Comparison of ENCODE assay signal across 8 mouse cellular contexts in genomic region chr9:108648611-108649560, GRCm38 (mm10). TPM values are rescaled to one million over a fixed set of nuclear protein-coding genes. Genes with fewer than 3 reads are reported as not detected.
A peak's percentile ranks its signal among the peaks of the same experiment; 100 is the strongest.
DNase-seq lines count a peak whose midpoint lies in the region; ATAC-seq and TF ChIP-seq lines count a peak whose summit lies in the region.

Arih2 (minus strand) TSS chr9:108649386.

- peak within 1 kb of the TSS; percentile 93 for H3K9ac ChIP-seq in embryonic facial prominence, embryonic 13.5 days
- peak within 1 kb of the TSS; percentile 99 for H3K9ac ChIP-seq in heart, adult 2 months (ENCODE audit: low read depth, low read length)
- H3K9ac ChIP-seq in limb, embryonic 13.5 days, result peak within 1 kb of the TSS; percentile 92
- peak within 1 kb of the TSS; percentile 87 for H3K9ac ChIP-seq in midbrain, embryonic 16.5 days (ENCODE audit: low read depth, low read length)

- H3K79me2 ChIP-seq in heart, adult 2 months (replicated peaks; ENCODE audit: control insufficient read depth, insufficient read depth, low read length), result peaks cover 8% of the 10 kb centered on the region

- TF ChIP-seq CTCF in heart, adult 2 months (IDR thresholded peaks at IDR 0.05), result peak; percentile 20; the same call in 1 of the 2 replicates

- peaks cover 12% of the 10 kb centered on the region for H3K4me1 ChIP-seq in embryonic facial prominence, embryonic 13.5 days
- peaks cover 10% of the 10 kb centered on the region for H3K4me1 ChIP-seq in heart, adult 2 months (ENCODE audit: control insufficient read depth, insufficient read depth, low read length)
- peaks cover 17% of the 10 kb centered on the region for H3K4me1 ChIP-seq in limb, embryonic 13.5 days
- H3K4me1 ChIP-seq in midbrain, embryonic 16.5 days (ENCODE audit: control insufficient read depth, insufficient read depth, low read length), result peaks cover 18% of the 10 kb centered on the region

- no peaks in the 10 kb centered on the region for H3K9me3 ChIP-seq in embryonic facial prominence, embryonic 13.5 days
- no peaks in the 10 kb centered on the region for H3K9me3 ChIP-seq in limb, embryonic 13.5 days
- H3K9me3 ChIP-seq in midbrain, embryonic 16.5 days (replicated peaks; ENCODE audit: control insufficient read depth, low read length, poor library complexity, severe bottlenecking), result no peaks in the 10 kb centered on the region

- peak within 1 kb of the TSS; percentile 98 for H3K4me3 ChIP-seq in embryonic facial prominence, embryonic 13.5 days
- H3K4me3 ChIP-seq in heart, adult 2 months, result peak within 1 kb of the TSS; percentile 87
- peak within 1 kb of the TSS; percentile 98 for H3K4me3 ChIP-seq in limb, embryonic 13.5 days
- H3K4me3 ChIP-seq in midbrain, embryonic 16.5 days (ENCODE audit: low read depth, low read length), result peak within 1 kb of the TSS; percentile 82

- no peaks in the 10 kb centered on the region for H3K27me3 ChIP-seq in embryonic facial prominence, embryonic 13.5 days
- no peaks in the 10 kb centered on the region for H3K27me3 ChIP-seq in heart, adult 2 months (ENCODE audit: control insufficient read depth, insufficient read depth, low read length)
- no peaks in the 10 kb centered on the region for H3K27me3 ChIP-seq in limb, embryonic 13.5 days
- H3K27me3 ChIP-seq in midbrain, embryonic 16.5 days (ENCODE audit: control insufficient read depth, insufficient read depth, low read depth, low read length), result no peaks in the 10 kb centered on the region

- no peaks in the 10 kb centered on the region for H3K36me3 ChIP-seq in embryonic facial prominence, embryonic 13.5 days
- H3K36me3 ChIP-seq in heart, adult 2 months (ENCODE audit: control insufficient read depth, insufficient read depth, low read length), result peaks cover 12% of the 10 kb centered on the region
- peaks cover 10% of the 10 kb centered on the region for H3K36me3 ChIP-seq in limb, embryonic 13.5 days
- no peaks in the 10 kb centered on the region for H3K36me3 ChIP-seq in midbrain, embryonic 16.5 days (ENCODE audit: control insufficient read depth, insufficient read depth, low read length)

- ATAC-seq in embryonic facial prominence, embryonic 13.5 days (ENCODE audit: insufficient number of reproducible peaks, insufficient read depth, low FRiP score, low TSS enrichment, low read depth), result peak; percentile 97
- peak; percentile 99 for ATAC-seq in limb, embryonic 13.5 days (ENCODE audit: low FRiP score, low read depth)
- peak; percentile 99 for ATAC-seq in midbrain, embryonic 16.5 days

- peak; percentile 94 for DNase-seq in 3134 (ENCODE audit: extremely low read depth, insufficient read length, low spot score)
- DNase-seq in adrenal gland, postnatal 36 days, result peak; percentile 94 to 96
- DNase-seq in heart, adult 2 months, result peak; percentile 96
- DNase-seq in kidney, adult 8-10 months, result peak; percentile 89
- peak; percentile 89 to 92 for DNase-seq in spleen, postnatal 10 days (ENCODE audit: low spot score in 2 of 2)

- intact Hi-C loops in heart, adult 2 months (cut with DNase I), result loop anchor here (5.0 kb wide), 2 partner anchors 43 to 72 kb away; partner anchors contain the start of gene Wdr6

- WGBS in embryonic facial prominence, embryonic 13.5 days, result under 1% methylated on average over 107 of the region's 112 CpGs
- WGBS in heart, adult 2 months, result under 1% methylated on average over 112 of the region's 112 CpGs
- WGBS in limb, embryonic 13.5 days, result under 1% methylated on average over 107 of the region's 112 CpGs
- WGBS in midbrain, embryonic 16.5 days, result under 1% methylated on average over 103 of the region's 112 CpGs

- TF ChIP-seq EP300 in heart, adult 2 months (IDR thresholded peaks at IDR 0.05; ENCODE audit: insufficient read depth, low read depth, low read length), result peak; percentile 66; the same call in 1 of the 2 replicates

- peak within 1 kb of the TSS; percentile 89 for H3K27ac ChIP-seq in embryonic facial prominence, embryonic 13.5 days
- H3K27ac ChIP-seq in heart, adult 2 months, result peak within 1 kb of the TSS; percentile 99
- H3K27ac ChIP-seq in limb, embryonic 13.5 days, result peak within 1 kb of the TSS; percentile 86
- H3K27ac ChIP-seq in midbrain, embryonic 16.5 days (ENCODE audit: low read length), result peak within 1 kb of the TSS; percentile 91

- peak within 1 kb of the TSS; percentile 76 for H3K4me2 ChIP-seq in embryonic facial prominence, embryonic 13.5 days
- peak within 1 kb of the TSS; percentile 80 for H3K4me2 ChIP-seq in limb, embryonic 13.5 days (replicated peaks)
- peak within 1 kb of the TSS; percentile 65 for H3K4me2 ChIP-seq in midbrain, embryonic 16.5 days (ENCODE audit: low read length)

- TF ChIP-seq POLR2A in heart, adult 2 months (IDR thresholded peaks at IDR 0.05; ENCODE audit: insufficient read depth, low read depth, low read length), result peak; percentile 98

RNA-seq across cellular contexts. Expression of gene Arih2, which starts in this region (rescaled TPM):
- total RNA-seq in adrenal gland, postnatal 36 days (2021), result 10 to 100 TPM; 62.2 to 65.6 TPM
- 51.9 and 53.7 TPM in 2 replicates for polyA plus RNA-seq in embryonic facial prominence, embryonic 13.5 days (2015; fragmentation: Nextera tagmentation; extraction: Ambion mirVana)
- total RNA-seq in heart, adult 2 months (2021), result 10 to 100 TPM; 42.5 to 45.5 TPM
- polyA plus RNA-seq in heart, adult 2 months (2012; rRNA removed), result 25.9 and 40.5 TPM in 2 replicates
- polyA plus RNA-seq in limb, embryonic 13.5 days (2015; fragmentation: Nextera tagmentation; extraction: Ambion mirVana), result 55.0 and 59.7 TPM in 2 replicates
- 48.8 and 50.4 TPM in 2 replicates for polyA plus RNA-seq in midbrain, embryonic 16.5 days (2015; fragmentation: Nextera tagmentation; extraction: Ambion mirVana)

Comparison
In these comparisons a context has a peak if more than half of its experiments do, and no peak if none do; other contexts are left out.
1. Peak in every context shown above with its lines: DNase-seq, ATAC-seq, H3K4me3 ChIP-seq and H3K27ac ChIP-seq.